Mouse (Mus musculus): ENCODE measurements around the gene Slc38a4. TPM values are rescaled to one million over a fixed set of nuclear protein-coding genes. Genes with fewer than 3 reads are reported as not detected.

Slc38a4 gene
- polyA plus RNA-seq, 1 experiment: 187 TPM

GRCm38 (mm10) chr15:97009271-97009670 is 46.5 kb downstream of the Slc38a4 start:
- Histone ChIP-seq H3K4me3 (ENCODE audit: low read depth, low read length) (no peak overlapping the region), H3K9me3 (replicated peaks; ENCODE audit: control insufficient read depth, insufficient read depth, low read length, poor library complexity, severe bottlenecking) (no peaks in the 10 kb centered on the region), H3K27ac (ENCODE audit: insufficient read depth, low read length) (no peak overlapping the region), H3K36me3 (ENCODE audit: control insufficient read depth, insufficient read depth, low read length, poor library complexity, severe bottlenecking) (peaks cover 78% of the 10 kb centered on the region), H3K4me1 (ENCODE audit: control insufficient read depth, insufficient read depth, low read length) (no peaks in the 10 kb centered on the region), H3K27me3 (ENCODE audit: control insufficient read depth, insufficient read depth, low read length, poor library complexity, severe bottlenecking) (no peaks in the 10 kb centered on the region), H3K9ac (ENCODE audit: low read depth, poor library complexity, severe bottlenecking) (no peak overlapping the region)
- TF ChIP-seq POLR2A (IDR thresholded peaks at IDR 0.05; ENCODE audit: insufficient read depth, low read length): no peak
- no peak for TF ChIP-seq CTCF (IDR thresholded peaks at IDR 0.05; ENCODE audit: low read depth, low read length)
- no peak for TF ChIP-seq EP300 (IDR thresholded peaks at IDR 0.05; ENCODE audit: insufficient read depth, low read depth, low read length)

DNA sequence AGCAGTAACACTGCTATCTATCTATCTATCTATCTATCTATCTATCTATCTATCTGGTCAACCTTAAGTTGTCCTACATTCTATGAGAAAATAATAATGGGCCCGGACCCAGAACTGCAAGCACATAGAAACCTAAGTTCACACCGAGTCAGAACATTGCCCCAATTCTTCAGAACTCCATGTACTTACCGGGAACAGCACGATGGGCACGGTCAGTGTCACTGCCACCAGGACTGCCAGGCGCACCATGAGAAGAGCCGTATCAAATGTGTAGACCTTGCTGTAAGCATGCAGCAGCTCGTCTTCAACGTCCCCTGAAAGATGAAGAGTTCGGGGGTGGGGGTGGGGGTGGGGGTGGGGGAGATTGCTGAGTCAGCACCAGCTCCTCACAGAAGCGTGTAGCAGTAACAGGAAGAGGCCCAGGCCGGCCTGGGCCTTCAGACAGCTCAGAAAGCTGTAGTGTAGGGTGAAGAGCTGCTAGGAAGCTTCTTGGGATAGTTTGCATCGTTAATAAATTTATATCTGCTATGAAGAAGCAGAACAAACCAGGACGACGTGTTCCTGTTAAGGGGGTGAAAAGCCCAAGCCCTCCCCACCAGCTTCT is 50.0 kb downstream of the Slc38a4 start:
- Histone ChIP-seq H3K9me3 (replicated peaks; ENCODE audit: control insufficient read depth, insufficient read depth, low read length, poor library complexity, severe bottlenecking) (no peaks in the 10 kb centered on the region), H3K4me3 (ENCODE audit: low read depth, low read length) (no peak overlapping the region), H3K9ac (ENCODE audit: low read depth, poor library complexity, severe bottlenecking) (no peak overlapping the region), H3K4me1 (ENCODE audit: control insufficient read depth, insufficient read depth, low read length) (no peaks in the 10 kb centered on the region), H3K27ac (ENCODE audit: insufficient read depth, low read length) (no peak overlapping the region), H3K36me3 (ENCODE audit: control insufficient read depth, insufficient read depth, low read length, poor library complexity, severe bottlenecking) (peaks cover 56% of the 10 kb centered on the region), H3K27me3 (ENCODE audit: control insufficient read depth, insufficient read depth, low read length, poor library complexity, severe bottlenecking) (no peaks in the 10 kb centered on the region)
- TF ChIP-seq EP300 (IDR thresholded peaks at IDR 0.05; ENCODE audit: insufficient read depth, low read depth, low read length) (no peak), POLR2A (IDR thresholded peaks at IDR 0.05; ENCODE audit: insufficient read depth, low read length) (no peak), CTCF (IDR thresholded peaks at IDR 0.05; ENCODE audit: low read depth, low read length) (no peak)

DNA sequence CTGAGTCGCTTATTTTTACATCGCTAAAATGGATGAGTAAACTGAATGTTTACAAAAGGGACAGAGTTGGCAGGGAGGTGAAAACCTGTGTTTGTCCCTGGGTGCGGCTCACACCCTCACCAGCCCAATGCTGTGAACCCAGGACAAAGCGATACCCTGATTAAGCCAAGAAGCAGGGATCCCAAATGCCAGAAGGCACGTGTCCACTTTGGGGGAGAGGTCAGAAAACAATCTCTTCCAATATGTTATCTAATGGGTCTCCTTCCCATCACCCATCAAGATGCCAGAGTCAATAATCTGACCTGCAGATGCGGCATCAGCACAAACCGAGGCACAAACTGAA is 51.3 kb downstream of the Slc38a4 start:
- Histone ChIP-seq H3K4me1 (ENCODE audit: control insufficient read depth, insufficient read depth, low read length) (no peaks in the 10 kb centered on the region), H3K9ac (ENCODE audit: low read depth, poor library complexity, severe bottlenecking) (no peak overlapping the region), H3K27ac (ENCODE audit: insufficient read depth, low read length) (no peak overlapping the region)

GRCm38 (mm10) chr15:97003851-97004524 is 51.8 kb downstream of the Slc38a4 start:
- no peaks in the 10 kb centered on the region for H3K27me3 ChIP-seq (ENCODE audit: control insufficient read depth, insufficient read depth, low read length, poor library complexity, severe bottlenecking)
- H3K9ac ChIP-seq (ENCODE audit: low read depth, poor library complexity, severe bottlenecking): no peak overlapping the region
- H3K36me3 ChIP-seq (ENCODE audit: control insufficient read depth, insufficient read depth, low read length, poor library complexity, severe bottlenecking): peaks cover 55% of the 10 kb centered on the region
- H3K4me1 ChIP-seq (ENCODE audit: control insufficient read depth, insufficient read depth, low read length): no peaks in the 10 kb centered on the region
- H3K27ac ChIP-seq (ENCODE audit: insufficient read depth, low read length): no peak overlapping the region
- TF ChIP-seq CTCF (IDR thresholded peaks at IDR 0.05; ENCODE audit: low read depth, low read length): no peak
- no peak for TF ChIP-seq EP300 (IDR thresholded peaks at IDR 0.05; ENCODE audit: insufficient read depth, low read depth, low read length)
- no peak for TF ChIP-seq POLR2A (IDR thresholded peaks at IDR 0.05; ENCODE audit: insufficient read depth, low read length)
- no peaks in the 10 kb centered on the region for H3K9me3 ChIP-seq (replicated peaks; ENCODE audit: control insufficient read depth, insufficient read depth, low read length, poor library complexity, severe bottlenecking)
- no peak overlapping the region for H3K4me3 ChIP-seq (ENCODE audit: low read depth, low read length)

More for the DNA sequence above, 51.3 kb downstream of the Slc38a4 start:
- peaks cover 55% of the 10 kb centered on the region for H3K36me3 ChIP-seq (ENCODE audit: control insufficient read depth, insufficient read depth, low read length, poor library complexity, severe bottlenecking)
- no peaks in the 10 kb centered on the region for H3K27me3 ChIP-seq (ENCODE audit: control insufficient read depth, insufficient read depth, low read length, poor library complexity, severe bottlenecking)
- no peak overlapping the region for H3K4me3 ChIP-seq (ENCODE audit: low read depth, low read length)
- TF ChIP-seq CTCF (IDR thresholded peaks at IDR 0.05; ENCODE audit: low read depth, low read length) (no peak), EP300 (IDR thresholded peaks at IDR 0.05; ENCODE audit: insufficient read depth, low read depth, low read length) (no peak), POLR2A (IDR thresholded peaks at IDR 0.05; ENCODE audit: insufficient read depth, low read length) (no peak)
- no peaks in the 10 kb centered on the region for H3K9me3 ChIP-seq (replicated peaks; ENCODE audit: control insufficient read depth, insufficient read depth, low read length, poor library complexity, severe bottlenecking)

DNA sequence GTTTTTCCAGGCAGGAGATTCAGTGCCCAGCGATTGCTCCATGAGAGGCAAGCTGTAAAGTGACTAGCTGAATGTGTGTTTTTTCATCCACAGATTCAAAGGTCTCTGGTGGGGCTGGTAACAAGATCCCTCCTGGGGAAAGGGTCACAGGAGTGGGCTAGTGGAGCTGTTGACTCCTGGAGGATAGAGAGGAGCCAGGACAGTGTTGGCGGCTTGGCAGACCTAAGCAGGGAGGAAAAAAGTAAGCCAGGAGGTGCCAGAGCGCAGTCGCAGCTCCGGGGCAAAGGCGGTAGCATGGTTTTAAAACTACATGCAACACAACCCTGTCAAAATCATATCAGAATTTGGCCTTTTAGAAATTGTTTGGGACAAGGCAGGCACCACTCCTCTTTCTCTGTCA is 52.6 kb downstream of the Slc38a4 start:
- no peak for TF ChIP-seq CTCF (IDR thresholded peaks at IDR 0.05; ENCODE audit: low read depth, low read length)
- TF ChIP-seq EP300 (IDR thresholded peaks at IDR 0.05; ENCODE audit: insufficient read depth, low read depth, low read length): no peak
- no peak for TF ChIP-seq POLR2A (IDR thresholded peaks at IDR 0.05; ENCODE audit: insufficient read depth, low read length)
- Histone ChIP-seq H3K9me3 (replicated peaks; ENCODE audit: control insufficient read depth, insufficient read depth, low read length, poor library complexity, severe bottlenecking) (no peaks in the 10 kb centered on the region), H3K4me1 (ENCODE audit: control insufficient read depth, insufficient read depth, low read length) (no peaks in the 10 kb centered on the region), H3K36me3 (ENCODE audit: control insufficient read depth, insufficient read depth, low read length, poor library complexity, severe bottlenecking) (peaks cover 55% of the 10 kb centered on the region), H3K27me3 (ENCODE audit: control insufficient read depth, insufficient read depth, low read length, poor library complexity, severe bottlenecking) (no peaks in the 10 kb centered on the region), H3K4me3 (ENCODE audit: low read depth, low read length) (peak overlapping the region; percentile 50), H3K9ac (ENCODE audit: low read depth, poor library complexity, severe bottlenecking) (no peak overlapping the region), H3K27ac (ENCODE audit: insufficient read depth, low read length) (no peak overlapping the region)

GRCm38 (mm10) chr15:97002752-97003151 is 53.0 kb downstream of the Slc38a4 start:
- H3K4me3 ChIP-seq (ENCODE audit: low read depth, low read length): peak overlapping the region; percentile 50
- H3K9me3 ChIP-seq (replicated peaks; ENCODE audit: control insufficient read depth, insufficient read depth, low read length, poor library complexity, severe bottlenecking): no peaks in the 10 kb centered on the region
- no peaks in the 10 kb centered on the region for H3K4me1 ChIP-seq (ENCODE audit: control insufficient read depth, insufficient read depth, low read length)
- H3K36me3 ChIP-seq (ENCODE audit: control insufficient read depth, insufficient read depth, low read length, poor library complexity, severe bottlenecking): peaks cover 55% of the 10 kb centered on the region
- TF ChIP-seq EP300 (IDR thresholded peaks at IDR 0.05; ENCODE audit: insufficient read depth, low read depth, low read length) (no peak), POLR2A (IDR thresholded peaks at IDR 0.05; ENCODE audit: insufficient read depth, low read length) (no peak)
- H3K27ac ChIP-seq (ENCODE audit: insufficient read depth, low read length): no peak overlapping the region
- H3K9ac ChIP-seq (ENCODE audit: low read depth, poor library complexity, severe bottlenecking): no peak overlapping the region
- H3K27me3 ChIP-seq (ENCODE audit: control insufficient read depth, insufficient read depth, low read length, poor library complexity, severe bottlenecking): no peaks in the 10 kb centered on the region

Data from ES-Bruce4 (cell line).